Mouse (Mus musculus) kidney, adult 2 months (tissue): Measurements from ENCODE around the gene Tnks2. TPM values are rescaled to one million over a fixed set of nuclear protein-coding genes. Genes with fewer than 3 reads are reported as not detected.

ENCODE experiments used
- DNase-seq: peaks from one replicate; pipeline ENCODE4 v3.0.0; 2021
- H3K27ac ChIP-seq: fragments of 200-500 bp; 2 replicates; pipeline ENCODE4 v1.5.1; 2012; ENCODE audit warnings: low read depth, low read length, control low read depth, inconsistent platforms; ENCODE audit not compliant: insufficient read depth
- H3K27me3 ChIP-seq: fragments of 200-500 bp; replicated peaks from 2 replicates; pipeline ENCODE4 v1.6.1; 2012; ENCODE audit warnings: mild to moderate bottlenecking, moderate library complexity, low read length, inconsistent platforms; ENCODE audit not compliant: control insufficient read depth, insufficient read depth
- H3K36me3 ChIP-seq: fragments of 200-500 bp; 2 replicates; pipeline ENCODE4 v1.6.1; 2012; ENCODE audit warnings: mild to moderate bottlenecking, moderate library complexity, low read length, inconsistent platforms; ENCODE audit not compliant: control insufficient read depth, insufficient read depth
- H3K4me1 ChIP-seq: fragments of 200-500 bp; 2 replicates; pipeline ENCODE4 v1.6.1; 2011; ENCODE audit warnings: low read length; ENCODE audit not compliant: control insufficient read depth, insufficient read depth
- H3K4me3 ChIP-seq: fragments of 200-500 bp; 2 replicates; pipeline ENCODE4 v1.5.1; 2011; ENCODE audit warnings: mild to moderate bottlenecking, low read depth, low read length, control low read depth; ENCODE audit not compliant: insufficient read depth
- CTCF ChIP-seq: fragments of 200-500 bp; conservative IDR thresholded peaks from 2 replicates; pipeline ENCODE4 v1.5.1; 2011; ENCODE audit warnings: low read depth, mild to moderate bottlenecking, control low read depth, low read length, moderate library complexity, mixed read lengths; ENCODE audit not compliant: insufficient read depth, insufficient read length
- POLR2A ChIP-seq: fragments of 200-500 bp; IDR thresholded peaks from one replicate; pipeline ENCODE4 v1.6.1; 2011; ENCODE audit warnings: low read depth, low read length, control low read depth
- whole genome bisulfite sequencing: fragments of 180-500 bp; shearing (Covaris S2); methylation state at CpG from one replicate; pipeline ENCODE4 v1.1.7; 2018; 5-methylcytosine and 5-hydroxymethylcytosine counted together
- polyA plus RNA-seq: library from polyadenylated mRNA; depleted of rRNA; stranded (reverse); fragments of >200 nt; gene quantifications from 2 replicates; pipeline ENCODE4 v1.2.3, GENCODE M21; 2012

Tnks2 gene
- polyA plus RNA-seq, 1 experiment, result 24.8 TPM

GRCm38 (mm10) chr19:36926553-36927236 is 92.7 kb downstream of the Tnks2 start:
- under 1% methylated on average over 26 of the region's 26 CpGs for WGBS
- Histone ChIP-seq H3K4me3 (peak overlapping the region; percentile 99), H3K27me3 (no peaks in the 10 kb centered on the region), H3K36me3 (no peaks in the 10 kb centered on the region; the same call in 1 of the 2 replicates), H3K27ac (peak overlapping the region; percentile 91), H3K4me1 (peaks cover 5% of the 10 kb centered on the region; the same call in 1 of the 2 replicates)
- TF ChIP-seq POLR2A, result no peak
- TF ChIP-seq CTCF, result no peak
- no peak for DNase-seq

GRCm38 (mm10) chr19:36927800-36928361 is 93.8 kb downstream of the Tnks2 start:
- Histone ChIP-seq H3K27ac (no peak overlapping the region), H3K27me3 (no peaks in the 10 kb centered on the region), H3K4me1 (peaks cover 5% of the 10 kb centered on the region; the same call in 1 of the 2 replicates), H3K36me3 (no peaks in the 10 kb centered on the region; the same call in 1 of the 2 replicates), H3K4me3 (no peak overlapping the region)
- 74% methylated on average over 6 of the region's 6 CpGs for WGBS
- TF ChIP-seq CTCF, result no peak
- no peak for TF ChIP-seq POLR2A
- DNase-seq, result no peak

DNA sequence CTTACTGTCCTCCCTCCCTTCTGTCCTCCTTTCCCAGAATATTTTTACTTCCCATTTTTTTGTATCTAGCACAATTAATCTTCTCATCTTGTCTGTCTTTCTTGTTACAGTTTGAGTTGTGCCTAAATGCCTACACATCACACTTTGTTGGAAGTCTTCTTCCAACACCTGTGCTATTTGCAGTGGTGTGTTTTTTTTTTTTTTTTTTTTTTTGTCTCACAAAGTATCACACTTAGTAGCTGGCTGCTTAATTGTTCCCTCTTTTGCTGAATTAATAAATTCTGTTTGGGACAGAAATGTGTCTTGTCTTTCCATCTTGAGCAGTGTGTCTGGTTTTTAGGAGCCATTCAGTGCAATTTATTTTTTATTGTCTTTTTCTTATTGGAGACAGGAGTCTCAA is 95.8 kb downstream of the Tnks2 start:
- H3K4me1 ChIP-seq, result peaks cover 5% of the 10 kb centered on the region; the same call in 1 of the 2 replicates
- no peak for DNase-seq
- TF ChIP-seq CTCF (no peak), POLR2A (no peak)

DNA sequence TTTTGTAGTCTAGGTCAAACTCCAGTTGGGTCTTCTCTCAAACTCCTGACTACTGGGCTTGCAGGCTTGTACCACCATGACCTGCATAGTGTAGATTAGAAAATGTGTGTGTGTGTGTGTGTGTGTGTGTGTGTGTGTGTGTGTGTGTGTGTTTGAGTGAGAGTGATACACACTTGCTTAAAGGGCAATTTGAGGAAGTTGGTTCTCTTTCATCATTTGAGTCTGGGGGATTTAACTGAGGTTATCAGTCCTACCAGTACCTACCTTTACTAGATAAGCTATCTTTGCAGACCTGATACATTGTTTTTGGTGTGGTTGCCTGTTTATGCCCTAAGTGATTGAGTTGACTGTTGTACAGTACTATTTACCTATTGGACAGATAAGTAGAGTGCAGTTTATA is 98.1 kb downstream of the Tnks2 start:
- Histone ChIP-seq H3K27ac (no peak overlapping the region), H3K36me3 (no peaks in the 10 kb centered on the region; the same call in 1 of the 2 replicates), H3K4me1 (no peaks in the 10 kb centered on the region), H3K4me3 (no peak overlapping the region), H3K27me3 (no peaks in the 10 kb centered on the region)
- no peak for TF ChIP-seq CTCF
- no peak for TF ChIP-seq POLR2A
- DNase-seq, result no peak

More for the DNA sequence above, 95.8 kb downstream of the Tnks2 start:
- Histone ChIP-seq H3K36me3 (no peaks in the 10 kb centered on the region; the same call in 1 of the 2 replicates), H3K4me3 (no peak overlapping the region), H3K27me3 (no peaks in the 10 kb centered on the region), H3K27ac (no peak overlapping the region)

DNA sequence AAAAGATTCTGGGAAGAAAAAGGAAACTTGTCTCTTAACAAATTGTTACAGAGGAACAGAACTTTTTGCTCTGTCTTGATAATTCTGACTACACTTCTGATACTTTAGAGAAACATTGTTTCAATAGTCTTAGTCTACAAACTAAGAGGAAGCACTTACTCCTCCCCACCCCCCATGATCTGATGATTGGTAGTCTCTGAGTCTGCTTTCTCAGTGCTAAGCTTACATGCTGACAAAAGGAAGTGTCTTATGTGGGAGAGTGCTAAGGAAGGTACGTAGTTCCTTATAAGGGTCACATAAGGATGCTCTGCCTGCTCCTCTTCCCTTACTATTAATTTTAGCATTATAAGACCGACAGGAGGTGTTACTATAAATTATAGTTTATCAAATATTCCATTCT is 98.6 kb downstream of the Tnks2 start:
- Histone ChIP-seq H3K4me1 (no peaks in the 10 kb centered on the region), H3K27ac (no peak overlapping the region; the same call in 1 of the 2 replicates), H3K36me3 (no peaks in the 10 kb centered on the region; the same call in 1 of the 2 replicates), H3K4me3 (no peak overlapping the region), H3K27me3 (no peaks in the 10 kb centered on the region)
- 73% methylated on average over 2 of the region's 2 CpGs for WGBS
- TF ChIP-seq POLR2A (no peak), CTCF (no peak)
- DNase-seq, result no peak

- no peak for TF ChIP-seq CTCF
- TF ChIP-seq POLR2A, result no peak
- no peak overlapping the region for H3K4me3 ChIP-seq
- H3K36me3 ChIP-seq, result no peaks in the 10 kb centered on the region
- H3K4me1 ChIP-seq, result no peaks in the 10 kb centered on the region
- WGBS, result 94% methylated on average over 4 of the region's 4 CpGs
- no peak overlapping the region for H3K27ac ChIP-seq
- DNase-seq, result no peak
- no peaks in the 10 kb centered on the region for H3K27me3 ChIP-seq
These were observed 102.3 kb downstream of the Tnks2 start for GRCm38 (mm10) chr19:36936285-36936684.

DNA sequence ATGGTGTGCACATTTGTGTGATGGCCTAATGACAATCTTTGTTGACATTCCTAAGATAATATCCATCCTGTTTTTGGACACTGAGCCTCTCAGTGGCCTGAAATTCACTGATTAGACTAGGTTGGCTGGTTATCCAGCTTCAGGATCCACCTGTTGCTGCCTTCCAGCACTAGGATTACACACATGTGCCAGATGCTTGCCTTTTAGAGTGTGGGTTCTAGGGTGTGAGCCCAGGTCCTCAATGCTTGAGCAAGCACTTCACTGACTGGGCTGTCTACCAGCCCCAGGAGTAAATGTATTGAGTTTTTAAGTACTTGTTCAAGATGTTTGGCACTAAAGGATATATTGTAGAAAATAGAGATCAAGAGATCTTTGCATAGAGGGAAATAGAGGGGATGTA is 104.0 kb downstream of the Tnks2 start:
- H3K36me3 ChIP-seq, result no peaks in the 10 kb centered on the region
- no peak for TF ChIP-seq POLR2A
- no peak for TF ChIP-seq CTCF
- H3K27me3 ChIP-seq, result no peaks in the 10 kb centered on the region
- no peaks in the 10 kb centered on the region for H3K4me1 ChIP-seq
- H3K4me3 ChIP-seq, result no peak overlapping the region
- no peak for DNase-seq
- no peak overlapping the region for H3K27ac ChIP-seq
